Mouse (Mus musculus) forebrain, embryonic 16.5 days (tissue): ENCODE results near the gene Fam50b. TPM values are rescaled to one million over a fixed set of nuclear protein-coding genes. Genes with fewer than 3 reads are reported as not detected.

Source experiments
- ATAC-seq: fragments of 200-750 bp; cut with Nextera tagmentation; 2 replicates; pipeline ENCODE4 v1.8.0; 2017; ENCODE audit warnings: mild to moderate bottlenecking, moderate library complexity
- H3K27ac ChIP-seq: fragments of 300-500 bp; sonication (generic); 2 replicates; pipeline ENCODE4 v1.5.1; 2014; ENCODE audit warnings: low read length, control low read depth
- H3K27me3 ChIP-seq: fragments of 300-500 bp; sonication (generic); replicated peaks from 2 replicates; pipeline ENCODE4 v1.6.1; 2014; ENCODE audit warnings: low read length; ENCODE audit not compliant: control insufficient read depth, insufficient read depth
- H3K36me3 ChIP-seq: fragments of 300-500 bp; sonication (generic); 2 replicates; pipeline ENCODE4 v1.6.1; 2014; ENCODE audit not compliant: control insufficient read depth, insufficient read depth
- H3K4me1 ChIP-seq: fragments of 300-500 bp; sonication (generic); replicated peaks from 2 replicates; pipeline ENCODE4 v1.6.1; 2014; ENCODE audit warnings: low read length; ENCODE audit not compliant: control insufficient read depth, insufficient read depth
- H3K4me2 ChIP-seq: fragments of 300-500 bp; sonication (generic); 2 replicates; pipeline ENCODE4 v1.6.1; 2014; ENCODE audit warnings: mild to moderate bottlenecking, low read length, control low read depth
- H3K4me3 ChIP-seq: fragments of 300-500 bp; sonication (generic); replicated peaks from 2 replicates; pipeline ENCODE4 v1.5.1; 2014; ENCODE audit warnings: mild to moderate bottlenecking, low read length, control low read depth
- H3K9ac ChIP-seq: fragments of 300-500 bp; sonication (generic); replicated peaks from 2 replicates; pipeline ENCODE4 v1.6.1; 2014; ENCODE audit warnings: low read depth, low read length, control low read depth
- H3K9me3 ChIP-seq: fragments of 300-500 bp; sonication (generic); 2 replicates; pipeline ENCODE4 v1.6.1; 2016; ENCODE audit warnings: low read length; ENCODE audit not compliant: control insufficient read depth
- WGBS: fragments of 180-500 bp; shearing (Covaris S2); extraction: QIAGEN DNeasy Blood & Tissue Kit; methylation state at CpG from one replicate; pipeline ENCODE4 v1.1.7; 2014; 5-methylcytosine and 5-hydroxymethylcytosine counted together
- polyA plus RNA-seq: library from polyadenylated mRNA; unstranded; fragments of >200 nt; fragmentation: Nextera tagmentation; extraction: Ambion mirVana; gene quantifications from 2 replicates; pipeline ENCODE4 v1.2.1, GENCODE M21; 2015

Gene Fam50b
- polyA plus RNA-seq, 1 experiment from 2014 or later: not detected

DNA sequence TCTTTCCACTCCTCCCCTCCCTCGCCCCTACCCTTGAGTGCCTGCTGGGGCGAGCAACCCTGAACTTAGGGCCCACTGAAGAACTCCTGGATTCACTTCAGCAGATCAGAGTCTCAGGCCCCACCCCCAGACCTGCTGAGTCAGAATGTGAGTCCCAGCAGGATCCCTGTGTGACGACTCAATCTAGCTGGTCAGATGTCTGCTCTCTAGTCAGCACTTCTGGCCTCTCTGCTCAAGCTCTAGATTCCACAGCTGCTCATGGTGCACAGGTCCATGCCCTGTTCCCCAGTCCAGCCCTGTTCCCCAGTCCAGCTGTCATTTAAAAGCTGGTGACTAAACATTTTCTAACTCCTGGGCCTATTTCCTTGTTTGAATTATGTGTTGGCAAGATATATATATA lies 13.9 kb downstream of the Fam50b start:
- ATAC-seq: no peak
- H3K4me3 ChIP-seq: no peak overlapping the region
- no peaks in the 10 kb centered on the region for H3K36me3 ChIP-seq
- no peak overlapping the region for H3K9ac ChIP-seq
- H3K27me3 ChIP-seq: no peaks in the 10 kb centered on the region
- no peak overlapping the region for H3K4me2 ChIP-seq
- 63% methylated on average over 3 of the region's 3 CpGs for WGBS
- H3K9me3 ChIP-seq: peaks cover 7% of the 10 kb centered on the region; the same call in 1 of the 2 replicates
- no peaks in the 10 kb centered on the region for H3K4me1 ChIP-seq
- no peak overlapping the region for H3K27ac ChIP-seq

DNA sequence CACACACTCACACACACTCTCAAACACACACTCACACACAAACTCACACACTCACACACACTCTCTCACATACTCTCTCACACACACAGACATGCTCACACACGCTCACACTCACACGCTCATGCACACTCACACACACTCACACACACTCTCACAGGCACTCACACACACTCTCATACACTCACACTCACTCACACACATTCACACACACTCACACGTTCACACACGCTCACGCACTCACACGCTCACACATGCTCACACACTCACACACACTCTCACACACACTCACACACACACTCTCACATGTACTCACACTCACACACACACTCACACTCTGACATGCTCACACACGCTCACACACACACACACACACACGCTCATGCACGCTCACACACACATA lies 24.6 kb downstream of the Fam50b start:
- over 99% methylated on average over 9 of the region's 9 CpGs for WGBS
- ATAC-seq: no peak
- no peaks in the 10 kb centered on the region for H3K9me3 ChIP-seq

DNA sequence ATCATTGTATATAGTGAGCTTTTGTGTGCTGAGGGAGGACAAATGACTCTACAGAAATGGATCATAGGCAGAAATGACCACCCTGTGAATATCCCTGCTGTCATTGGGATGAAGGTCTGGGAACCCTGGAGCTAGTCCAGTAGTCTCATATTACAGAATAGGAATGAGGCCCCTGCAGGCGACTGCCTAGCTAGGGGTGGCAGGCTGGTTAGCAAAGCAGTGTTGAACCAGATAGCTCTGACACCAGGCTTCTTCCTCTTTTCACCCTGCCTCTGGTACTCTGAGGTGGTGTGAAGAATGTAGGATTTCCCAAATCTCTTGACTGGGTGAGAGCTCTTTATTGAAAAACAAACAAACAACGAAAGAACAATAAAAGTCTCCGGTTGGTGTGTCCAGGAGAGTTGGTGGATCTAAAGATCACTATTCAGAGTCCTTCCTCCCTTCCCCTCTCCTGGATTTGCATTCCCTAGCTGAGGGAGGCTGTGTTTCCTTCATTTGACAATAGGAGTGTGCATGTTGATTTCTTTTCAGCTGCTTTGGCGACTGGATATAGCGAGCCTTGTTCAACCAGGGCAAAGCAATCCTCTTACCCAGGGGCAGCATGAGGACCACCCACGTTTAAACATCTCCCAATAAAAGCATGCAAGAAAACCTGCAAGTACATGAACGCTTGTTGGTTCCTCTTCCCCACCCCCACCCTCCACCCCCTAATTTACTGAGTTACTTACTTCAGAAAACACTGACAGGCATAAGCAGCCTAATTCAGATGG lies 26.1 kb downstream of the Fam50b start:
- Histone ChIP-seq H3K27ac (no peak overlapping the region), H3K4me3 (no peak overlapping the region), H3K9ac (no peak overlapping the region), H3K27me3 (no peaks in the 10 kb centered on the region), H3K4me1 (peaks cover 6% of the 10 kb centered on the region; the same call in 1 of the 2 replicates), H3K9me3 (no peaks in the 10 kb centered on the region), H3K4me2 (no peak overlapping the region), H3K36me3 (no peaks in the 10 kb centered on the region)
- WGBS: 5% methylated on average over 7 of the region's 7 CpGs
- peak; percentile 54 for ATAC-seq

More for the DNA sequence above, 24.6 kb downstream of the Fam50b start:
- Histone ChIP-seq H3K9ac (no peak overlapping the region), H3K36me3 (no peaks in the 10 kb centered on the region), H3K27ac (no peak overlapping the region), H3K27me3 (no peaks in the 10 kb centered on the region), H3K4me1 (peaks cover 6% of the 10 kb centered on the region; the same call in 1 of the 2 replicates), H3K4me3 (no peak overlapping the region), H3K4me2 (no peak overlapping the region)

DNA sequence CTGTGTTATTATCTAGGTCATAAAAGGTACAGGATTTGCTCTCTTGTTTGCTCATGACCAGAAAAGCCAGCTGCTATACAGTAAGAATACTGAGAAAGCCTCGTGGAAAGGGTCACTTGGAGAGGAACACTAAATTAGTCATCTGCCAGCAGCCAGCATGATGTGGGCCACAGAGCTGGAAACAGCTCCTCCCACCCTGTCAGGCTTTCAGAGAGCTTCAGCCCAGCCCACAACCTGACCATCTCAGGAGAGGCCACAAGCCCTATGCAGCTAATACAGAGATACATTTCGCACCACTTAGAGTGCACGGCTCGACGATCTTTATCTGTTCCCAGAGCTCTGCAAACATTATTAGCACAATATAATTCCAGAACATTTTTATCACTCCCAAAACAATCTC lies 27.5 kb downstream of the Fam50b start:
- Histone ChIP-seq H3K9ac (no peak overlapping the region), H3K27ac (no peak overlapping the region), H3K4me1 (peaks cover 6% of the 10 kb centered on the region; the same call in 1 of the 2 replicates), H3K27me3 (no peaks in the 10 kb centered on the region), H3K4me3 (no peak overlapping the region), H3K36me3 (no peaks in the 10 kb centered on the region), H3K4me2 (no peak overlapping the region), H3K9me3 (no peaks in the 10 kb centered on the region)
- ATAC-seq: no peak
- WGBS: 73% methylated on average over 5 of the region's 5 CpGs

DNA sequence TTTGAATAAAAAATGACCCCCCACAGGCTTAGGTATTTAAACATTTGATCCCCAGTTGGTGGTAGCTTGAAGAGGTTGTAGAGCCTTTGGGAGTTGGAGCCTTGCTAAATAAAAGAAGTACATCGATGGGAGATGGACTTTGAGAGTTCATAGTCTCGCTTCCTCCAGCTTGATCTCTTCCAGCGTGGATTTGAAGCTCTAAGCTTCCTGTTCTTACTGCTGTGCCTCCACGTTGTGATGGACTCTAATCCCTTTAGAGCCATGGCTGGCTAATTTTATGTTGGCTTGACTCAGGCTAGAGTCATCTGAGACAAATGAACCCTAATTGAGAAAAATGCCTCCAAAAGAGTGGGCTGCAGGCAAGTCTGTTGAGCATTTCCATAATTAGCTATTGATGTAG lies 28.2 kb downstream of the Fam50b start:
- Histone ChIP-seq H3K4me3 (no peak overlapping the region), H3K27me3 (no peaks in the 10 kb centered on the region), H3K4me1 (peaks cover 6% of the 10 kb centered on the region; the same call in 1 of the 2 replicates), H3K27ac (no peak overlapping the region), H3K9ac (no peak overlapping the region), H3K36me3 (no peaks in the 10 kb centered on the region), H3K9me3 (no peaks in the 10 kb centered on the region), H3K4me2 (no peak overlapping the region)
- WGBS: 40% methylated on average over 4 of the region's 4 CpGs
- ATAC-seq: no peak

DNA sequence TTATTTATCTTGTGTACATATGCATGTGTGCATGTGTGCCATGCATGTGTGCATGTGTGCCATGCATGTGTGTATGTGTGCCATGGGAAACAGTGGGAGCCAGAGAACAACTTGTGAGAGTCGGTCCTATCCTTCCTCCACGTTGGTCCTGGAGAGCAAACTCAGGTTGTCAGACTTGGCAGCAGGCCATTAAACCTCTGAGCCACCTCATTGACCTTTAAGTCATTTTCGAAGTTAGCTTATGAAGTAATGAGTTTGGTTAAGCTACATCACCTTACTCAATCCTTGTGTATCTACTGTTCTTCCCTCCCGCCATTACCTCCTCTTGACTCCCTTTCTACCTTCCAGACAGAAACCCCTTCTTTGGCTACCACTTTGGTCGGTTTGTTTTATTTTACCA lies 30.6 kb downstream of the Fam50b start:
- H3K27ac ChIP-seq: no peak overlapping the region
- no peaks in the 10 kb centered on the region for H3K9me3 ChIP-seq
- H3K4me2 ChIP-seq: no peak overlapping the region
- 92% methylated on average over 5 of the region's 5 CpGs for WGBS
- H3K27me3 ChIP-seq: no peaks in the 10 kb centered on the region
- H3K4me1 ChIP-seq: peaks cover 6% of the 10 kb centered on the region; the same call in 1 of the 2 replicates
- H3K4me3 ChIP-seq: no peak overlapping the region
- ATAC-seq: no peak
- no peaks in the 10 kb centered on the region for H3K36me3 ChIP-seq
- no peak overlapping the region for H3K9ac ChIP-seq

DNA sequence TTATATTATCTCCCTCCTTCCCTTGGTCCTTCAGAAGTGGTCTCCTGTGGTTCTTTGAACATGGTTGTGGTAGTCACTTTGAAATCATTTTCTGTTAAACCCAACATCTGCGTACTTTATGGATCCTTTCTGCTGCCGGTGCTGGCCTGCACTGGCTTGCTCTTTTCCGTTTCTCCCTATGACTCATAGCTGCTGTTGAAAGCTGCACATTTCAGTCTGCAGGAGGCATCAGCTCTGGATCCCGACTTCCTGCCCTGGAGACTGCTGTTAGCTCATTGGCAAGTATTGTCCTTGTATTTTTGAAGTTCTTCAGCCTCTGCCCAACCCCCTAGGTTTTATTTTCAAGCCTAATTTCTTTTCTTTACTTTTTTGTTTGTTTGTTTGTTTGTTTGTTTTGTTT lies 31.9 kb downstream of the Fam50b start:
- H3K27me3 ChIP-seq: no peaks in the 10 kb centered on the region
- H3K9ac ChIP-seq: no peak overlapping the region
- H3K4me1 ChIP-seq: no peaks in the 10 kb centered on the region
- ATAC-seq: no peak
- H3K27ac ChIP-seq: no peak overlapping the region
- no peak overlapping the region for H3K4me3 ChIP-seq
- no peak overlapping the region for H3K4me2 ChIP-seq
- WGBS: 84% methylated on average over 4 of the region's 4 CpGs
- no peaks in the 10 kb centered on the region for H3K9me3 ChIP-seq
- H3K36me3 ChIP-seq: no peaks in the 10 kb centered on the region

DNA sequence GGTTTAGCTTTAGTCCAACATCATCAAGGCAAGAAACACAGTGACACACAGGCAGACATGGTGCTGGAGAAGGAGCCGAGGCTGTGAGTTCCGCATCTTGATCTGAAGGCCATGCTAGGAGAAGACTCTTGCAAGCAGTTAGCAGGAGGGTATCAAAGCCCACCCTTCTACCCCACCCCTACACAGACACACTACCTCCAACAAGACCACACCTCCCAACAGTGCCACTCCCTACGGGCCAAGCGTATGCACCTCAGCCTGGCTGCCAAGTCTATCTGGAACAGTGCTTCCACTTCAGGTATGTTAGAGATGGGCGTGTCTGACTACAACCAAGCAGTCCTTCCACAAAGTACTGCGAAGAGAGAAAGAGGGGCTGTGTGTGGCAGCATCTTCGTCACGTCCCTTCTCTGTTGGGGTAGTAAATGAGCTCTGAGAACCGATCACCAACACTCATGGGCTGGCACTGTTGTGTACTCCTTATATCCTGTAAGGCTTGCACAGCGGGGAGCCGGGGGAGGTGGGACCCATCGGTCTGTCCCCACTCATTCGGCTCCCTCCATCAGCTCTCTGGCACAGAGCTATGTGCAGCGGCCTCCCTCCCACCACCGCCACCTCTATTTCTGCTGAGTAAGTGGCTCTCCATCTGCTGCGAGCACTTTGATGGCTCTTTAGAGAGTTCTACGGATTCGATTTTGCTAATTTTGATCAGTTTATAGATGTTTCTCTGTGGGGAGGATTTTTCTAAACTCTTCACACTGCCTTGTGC lies 33.1 kb downstream of the Fam50b start:
- Histone ChIP-seq H3K27ac (no peak overlapping the region), H3K4me2 (no peak overlapping the region), H3K9me3 (no peaks in the 10 kb centered on the region), H3K4me3 (no peak overlapping the region), H3K9ac (no peak overlapping the region), H3K4me1 (no peaks in the 10 kb centered on the region), H3K36me3 (no peaks in the 10 kb centered on the region), H3K27me3 (no peaks in the 10 kb centered on the region)
- 76% methylated on average over 18 of the region's 18 CpGs for WGBS
- ATAC-seq: peak; percentile 43; the same call in 1 of the 2 replicates

DNA sequence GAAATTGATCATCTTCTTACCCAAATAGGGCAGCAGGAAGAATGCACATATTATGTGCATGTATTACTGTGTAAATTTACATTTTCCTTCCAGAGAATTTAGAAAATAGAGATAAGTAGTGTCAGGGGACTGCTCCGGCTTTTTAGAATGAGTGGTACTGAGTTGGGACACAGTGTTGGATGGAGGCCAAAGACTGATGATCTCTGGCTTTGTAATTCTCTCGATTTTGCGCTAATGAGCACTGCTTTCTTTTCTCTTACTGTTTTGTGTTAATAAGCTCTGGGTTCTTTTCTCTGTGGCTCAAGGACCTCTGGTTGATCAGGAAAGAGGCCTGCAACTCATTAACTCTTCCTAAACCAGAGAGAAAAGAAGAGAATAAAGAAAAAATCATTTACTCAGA lies 42.1 kb downstream of the Fam50b start:
- H3K4me2 ChIP-seq: no peak overlapping the region
- H3K36me3 ChIP-seq: no peaks in the 10 kb centered on the region
- peaks cover 5% of the 10 kb centered on the region; the same call in 1 of the 2 replicates for H3K4me1 ChIP-seq
- H3K4me3 ChIP-seq: no peak overlapping the region
- no peaks in the 10 kb centered on the region for H3K27me3 ChIP-seq
- ATAC-seq: peak; percentile 63
- H3K9me3 ChIP-seq: no peaks in the 10 kb centered on the region
- no peak overlapping the region for H3K27ac ChIP-seq
- WGBS: 4% methylated on average over 3 of the region's 3 CpGs
- H3K9ac ChIP-seq: no peak overlapping the region
